9 mouse cellular contexts compared by ENCODE assay signal in the genomic region with DNA sequence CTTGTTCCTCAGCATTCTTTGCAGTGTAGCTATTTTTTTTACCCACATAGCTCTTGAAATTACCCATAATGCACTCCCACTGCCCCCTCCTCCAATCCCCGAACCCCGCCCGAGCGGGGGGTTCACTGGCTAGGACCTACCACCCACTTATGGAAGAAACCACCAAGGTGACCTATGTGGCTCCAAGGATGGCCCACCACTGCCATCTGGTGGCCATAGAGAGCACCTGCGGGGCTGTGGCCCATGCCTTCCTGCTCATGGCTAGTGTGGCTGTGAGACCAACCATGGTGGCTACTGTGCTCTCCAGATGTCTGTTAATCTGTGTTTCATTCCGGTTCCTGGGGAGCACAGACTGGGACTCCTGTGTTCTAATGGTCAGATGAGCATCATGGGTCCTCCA. TPM values are rescaled to one million over a fixed set of nuclear protein-coding genes. Genes with fewer than 3 reads are reported as not detected.
DNase-seq lines count a peak whose midpoint lies in the region; ATAC-seq and TF ChIP-seq lines count a peak whose summit lies in the region.
"Had no signal": no experiment of that assay in that cellular context is flagged by ENCODE, and none has a peak within 500 bp of the region (broad histone marks: within the 10 kb centered on the region; RNA-seq: fewer than 3 reads in every experiment).

No protein-coding gene starts in this region.

- peak; percentile 66; the same call in 1 of the 2 replicates for ATAC-seq in kidney, embryonic 15.5 days (replicated peaks; ENCODE audit: low FRiP score)
- peak; percentile 54; the same call in 1 of the 2 replicates for ATAC-seq in liver, postnatal 0 days

- no peaks in the 10 kb centered on the region for H3K4me1 ChIP-seq in ES-Bruce4 (ENCODE audit: control insufficient read depth, insufficient read depth, low read length)
- H3K4me1 ChIP-seq in cerebellum, adult 2 months (ENCODE audit: control insufficient read depth, insufficient read depth, low read length) = no peaks in the 10 kb centered on the region
- peaks cover 7% of the 10 kb centered on the region; the same call in 1 of the 2 replicates for H3K4me1 ChIP-seq in kidney, embryonic 15.5 days
- no peaks in the 10 kb centered on the region for H3K4me1 ChIP-seq in liver, postnatal 0 days (ENCODE audit: insufficient read depth)
- H3K4me1 ChIP-seq: limb, embryonic 15.5 days had no signal

- TF ChIP-seq POLR2A in ES-Bruce4 (IDR thresholded peaks at IDR 0.05; ENCODE audit: insufficient read depth, low read length) = no peak
- no peak for TF ChIP-seq POLR2A in cerebellum, adult 2 months (IDR thresholded peaks at IDR 0.05; ENCODE audit: borderline replicate concordance, insufficient read depth, low read length)

- peak; percentile 97 for TF ChIP-seq CTCF in ES-Bruce4 (IDR thresholded peaks at IDR 0.05; ENCODE audit: low read depth, low read length)
- TF ChIP-seq CTCF in cerebellum, adult 2 months (IDR thresholded peaks at IDR 0.05; ENCODE audit: borderline replicate concordance, insufficient read depth, low read depth, low read length) = peak; percentile 99
- TF ChIP-seq CTCF in liver, postnatal 0 days (IDR thresholded peaks at IDR 0.05; ENCODE audit: low read depth) = peak; percentile 96

- DNase-seq in adrenal gland, adult (ENCODE audit: inconsistent age in 2 of 2, low spot score in 1 of 2) = peak; percentile 46 to 81
- no peak for DNase-seq in adrenal gland, adult 8-10 months
- peak; percentile 46 to 66 for DNase-seq in cerebellum, adult 2 months
- peak; percentile 65 for DNase-seq in gastrocnemius, postnatal 10 days
- DNase-seq in liver, postnatal 0 days = peak; percentile 74
- peak; percentile 90 for DNase-seq in retina, embryonic 14.5 days (ENCODE audit: low spot score)

- H3K36me3 ChIP-seq in ES-Bruce4 (ENCODE audit: control insufficient read depth, insufficient read depth, low read length, poor library complexity, severe bottlenecking) = no peaks in the 10 kb centered on the region
- H3K36me3 ChIP-seq in kidney, embryonic 15.5 days = no peaks in the 10 kb centered on the region
- no peaks in the 10 kb centered on the region for H3K36me3 ChIP-seq in liver, postnatal 0 days (replicated peaks; ENCODE audit: insufficient read depth, low read length)
- H3K36me3 ChIP-seq: limb, embryonic 15.5 days had no signal

- no peak overlapping the region for H3K27ac ChIP-seq in ES-Bruce4 (ENCODE audit: insufficient read depth, low read length)
- no peak overlapping the region for H3K27ac ChIP-seq in cerebellum, adult 2 months (ENCODE audit: insufficient read depth, low read length)
- H3K27ac ChIP-seq in kidney, embryonic 15.5 days = no peak overlapping the region
- H3K27ac ChIP-seq in liver, postnatal 0 days (ENCODE audit: low read depth) = no peak overlapping the region
- H3K27ac ChIP-seq: limb, embryonic 15.5 days had no signal

- H3K4me2 ChIP-seq in kidney, embryonic 15.5 days = no peak overlapping the region
- H3K4me2 ChIP-seq in liver, postnatal 0 days (ENCODE audit: low read depth, low read length) = no peak overlapping the region
- H3K4me2 ChIP-seq: limb, embryonic 15.5 days had no signal

- WGBS in cerebellum, adult 2 months = 11% methylated on average over 6 of the region's 6 CpGs
- WGBS in kidney, embryonic 15.5 days = 18% methylated on average over 6 of the region's 6 CpGs
- 13% methylated on average over 6 of the region's 6 CpGs for WGBS in liver, postnatal 0 days (ENCODE audit: insufficient replicate concordance)

- no peak for TF ChIP-seq EP300 in ES-Bruce4 (IDR thresholded peaks at IDR 0.05; ENCODE audit: insufficient read depth, low read depth, low read length)
- TF ChIP-seq EP300 in liver, postnatal 0 days (IDR thresholded peaks at IDR 0.05; ENCODE audit: low read depth) = no peak

- H3K9me3 ChIP-seq in ES-Bruce4 (replicated peaks; ENCODE audit: control insufficient read depth, insufficient read depth, low read length, poor library complexity, severe bottlenecking) = no peaks in the 10 kb centered on the region
- no peaks in the 10 kb centered on the region for H3K9me3 ChIP-seq in kidney, embryonic 15.5 days (replicated peaks)
- H3K9me3 ChIP-seq in liver, postnatal 0 days (ENCODE audit: low read length) = no peaks in the 10 kb centered on the region
- H3K9me3 ChIP-seq: limb, embryonic 15.5 days had no signal

- no peak overlapping the region for H3K4me3 ChIP-seq in ES-Bruce4 (ENCODE audit: low read depth, low read length)
- H3K4me3 ChIP-seq in cerebellum, adult 2 months (replicated peaks; ENCODE audit: insufficient read depth, low read depth, low read length) = no peak overlapping the region
- no peak overlapping the region for H3K4me3 ChIP-seq in kidney, embryonic 15.5 days (replicated peaks)
- no peak overlapping the region for H3K4me3 ChIP-seq in liver, postnatal 0 days (ENCODE audit: low read depth, low read length)
- H3K4me3 ChIP-seq: limb, embryonic 15.5 days had no signal

- no peak overlapping the region for H3K9ac ChIP-seq in ES-Bruce4 (ENCODE audit: low read depth, poor library complexity, severe bottlenecking)
- no peak overlapping the region for H3K9ac ChIP-seq in kidney, embryonic 15.5 days
- H3K9ac ChIP-seq in liver, postnatal 0 days (replicated peaks) = no peak overlapping the region
- H3K9ac ChIP-seq: limb, embryonic 15.5 days had no signal

- no peaks in the 10 kb centered on the region for H3K27me3 ChIP-seq in ES-Bruce4 (ENCODE audit: control insufficient read depth, insufficient read depth, low read length, poor library complexity, severe bottlenecking)
- no peaks in the 10 kb centered on the region for H3K27me3 ChIP-seq in cerebellum, adult 2 months (ENCODE audit: control insufficient read depth, insufficient read depth, low read length)
- peaks cover 17% of the 10 kb centered on the region for H3K27me3 ChIP-seq in kidney, embryonic 15.5 days
- H3K27me3 ChIP-seq in liver, postnatal 0 days (ENCODE audit: insufficient read depth, low read length) = no peaks in the 10 kb centered on the region
- H3K27me3 ChIP-seq: limb, embryonic 15.5 days had no signal

RNA-seq across cellular contexts. Expression of gene Tas1r2, which starts 16.5 kb away (rescaled TPM):
- total RNA-seq in adrenal gland, adult 8-10 months (2022) = not detected
- not detected in 2 replicates for polyA plus RNA-seq in ES-Bruce4 (2011; ENCODE audit: insufficient read depth, insufficient read length, low read depth, missing spikeins)
- not detected in 2 replicates for polyA plus RNA-seq in cerebellum, adult 2 months (2012; rRNA removed)
- not detected for total RNA-seq in gastrocnemius, postnatal 10 days (2021)
- polyA plus RNA-seq in kidney, embryonic 15.5 days (2015; fragmentation: Nextera tagmentation; extraction: Ambion mirVana) = not detected in 2 replicates
- polyA plus RNA-seq in liver, postnatal 0 days (2015; fragmentation: Nextera tagmentation; extraction: Ambion mirVana) = not detected in 2 replicates

RNA-seq across cellular contexts. Expression of gene Aldh4a1, which starts 47.2 kb away (rescaled TPM):
- total RNA-seq in adrenal gland, adult 8-10 months (2022) = 100 to 1,000 TPM in 2 of 4 experiments, 10 to 100 TPM in 2; 62.6 to 149 (median 97.9) TPM
- polyA plus RNA-seq in ES-Bruce4 (2011; ENCODE audit: insufficient read depth, insufficient read length, low read depth, missing spikeins) = 30.9 and 32.3 TPM in 2 replicates
- polyA plus RNA-seq in cerebellum, adult 2 months (2012; rRNA removed) = 22.5 and 25.2 TPM in 2 replicates
- 10 to 100 TPM; 30.3 to 39.8 TPM for total RNA-seq in gastrocnemius, postnatal 10 days (2021)
- polyA plus RNA-seq in kidney, embryonic 15.5 days (2015; fragmentation: Nextera tagmentation; extraction: Ambion mirVana) = 80.5 and 85.0 TPM in 2 replicates
- polyA plus RNA-seq in liver, postnatal 0 days (2015; fragmentation: Nextera tagmentation; extraction: Ambion mirVana) = 81.2 and 86.3 TPM in 2 replicates
